In genomic region chr2:140758881-140759280, GRCm38 (mm10) we compare ENCODE assay signal across 14 mouse cellular contexts.
"Had no signal": no experiment of that assay in that cellular context is flagged by ENCODE, and none has a peak within 500 bp of the region (broad histone marks: within the 10 kb centered on the region; RNA-seq: fewer than 3 reads in every experiment).

No protein-coding gene starts in this region.

- H3K9me3 ChIP-seq: limb, embryonic 15.5 days; liver, embryonic 12.5 days; megakaryocyte, embryonic 14.5 days; midbrain, embryonic 13.5 days; midbrain, embryonic 15.5 days; neural tube, embryonic 12.5 days; stomach, embryonic 15.5 days had no signal

- H3K27ac ChIP-seq: limb, embryonic 15.5 days; liver, embryonic 12.5 days; liver, embryonic 14.5 days; macrophage; midbrain, embryonic 13.5 days; midbrain, embryonic 15.5 days; neural tube, embryonic 12.5 days; stomach, embryonic 15.5 days had no signal

- ATAC-seq: liver, embryonic 12.5 days; midbrain, embryonic 13.5 days; midbrain, embryonic 15.5 days had no signal

- DNase-seq: right cerebral cortex, postnatal 14 days; thymus, adult 2 months; thymus, postnatal 25 days; thymus, postnatal 4 days had no signal

- H3K36me3 ChIP-seq: limb, embryonic 15.5 days; liver, embryonic 12.5 days; midbrain, embryonic 13.5 days; midbrain, embryonic 15.5 days; neural tube, embryonic 12.5 days; stomach, embryonic 15.5 days had no signal

- H3K27me3 ChIP-seq: limb, embryonic 15.5 days; liver, embryonic 12.5 days; megakaryocyte, embryonic 14.5 days; midbrain, embryonic 13.5 days; midbrain, embryonic 15.5 days; neural tube, embryonic 12.5 days; stomach, embryonic 15.5 days had no signal

- H3K4me1 ChIP-seq: limb, embryonic 15.5 days; liver, embryonic 12.5 days; megakaryocyte, embryonic 14.5 days; midbrain, embryonic 15.5 days had no signal

- H3K4me2 ChIP-seq: limb, embryonic 15.5 days; liver, embryonic 12.5 days; midbrain, embryonic 11.5 days; midbrain, embryonic 13.5 days; midbrain, embryonic 15.5 days; neural tube, embryonic 12.5 days; stomach, embryonic 15.5 days had no signal

- H3K4me3 ChIP-seq: limb, embryonic 15.5 days; liver, embryonic 12.5 days; megakaryocyte, embryonic 14.5 days; midbrain, embryonic 13.5 days; midbrain, embryonic 15.5 days; neural tube, embryonic 12.5 days; stomach, embryonic 15.5 days had no signal

- H3K9ac ChIP-seq: limb, embryonic 15.5 days; liver, embryonic 12.5 days; liver, embryonic 14.5 days; midbrain, embryonic 13.5 days; midbrain, embryonic 15.5 days; neural tube, embryonic 12.5 days; stomach, embryonic 15.5 days had no signal
